Mouse (Mus musculus) C2C12 (cell line): ENCODE measurements at regions not wholly inside any gene's neighbourhood (a gene's known extent, or its start where the extent isn't known, plus 50 kb on each side); places are given as distances from the start of the nearest gene placed in this dataset.

Experiments
- H3K27me3 ChIP-seq: one replicate; pipeline ENCODE4 v1.6.1; 2011; ENCODE audit not compliant: control insufficient read depth, insufficient read depth, insufficient read length
- H3K36me3 ChIP-seq: one replicate; pipeline ENCODE4 v1.6.1; 2011; ENCODE audit not compliant: control insufficient read depth, insufficient read depth
- H3K4me3 ChIP-seq: one replicate; pipeline ENCODE4 v1.5.1; 2011; ENCODE audit warnings: mild to moderate bottlenecking, control low read depth; ENCODE audit not compliant: poor library complexity, insufficient read depth, severe bottlenecking
- H3K79me2 ChIP-seq: one replicate; pipeline ENCODE4 v1.6.1; 2011; ENCODE audit not compliant: control insufficient read depth, insufficient read depth
- H3K79me3 ChIP-seq: one replicate; pipeline ENCODE4 v1.6.1; 2011; ENCODE audit warnings: low read depth, control low read depth
- H3ac ChIP-seq: one replicate; pipeline ENCODE3; 2011; ENCODE audit warnings: low read depth; ENCODE audit not compliant: control insufficient read depth, insufficient read length
- CEBPB ChIP-seq: IDR thresholded peaks from one replicate; pipeline ENCODE4 v1.6.1; 2011; ENCODE audit warnings: low read depth, mild to moderate bottlenecking, control low read depth, moderate library complexity
- CTCF ChIP-seq: IDR thresholded peaks from one replicate; pipeline ENCODE4 v1.5.1; 2011; ENCODE audit not compliant: control insufficient read depth, insufficient read depth, insufficient read length
- FOSL1 ChIP-seq: IDR thresholded peaks from one replicate; pipeline ENCODE4 v1.8.0; 2011; ENCODE audit warnings: mild to moderate bottlenecking, low read length; ENCODE audit not compliant: poor library complexity, insufficient read depth, severe bottlenecking
- MAX ChIP-seq: IDR thresholded peaks from one replicate; pipeline ENCODE4 v1.6.1; 2011; ENCODE audit warnings: mild to moderate bottlenecking, control low read depth
- MYOD1 ChIP-seq: IDR thresholded peaks from one replicate; pipeline ENCODE4 v1.6.1; 2011; ENCODE audit warnings: low read depth; ENCODE audit not compliant: control insufficient read depth, insufficient read length
- MYOG ChIP-seq: IDR thresholded peaks from one replicate; pipeline ENCODE4 v1.6.1; 2011; ENCODE audit not compliant: control insufficient read depth, insufficient read length; ENCODE audit errors: extremely low read depth
- USF1 ChIP-seq: IDR thresholded peaks from one replicate; pipeline ENCODE4 v1.6.1; 2011; ENCODE audit warnings: low read depth, mild to moderate bottlenecking, control low read depth, moderate library complexity

GRCm38 (mm10) chr6:93149956-93150355 lies 206.7 kb upstream of the Adamts9 start:
- Histone ChIP-seq H3K36me3 (no peaks in the 10 kb centered on the region), H3K27me3 (no peaks in the 10 kb centered on the region), H3K79me2 (no peaks in the 10 kb centered on the region), H3K79me3 (no peaks in the 10 kb centered on the region), H3K4me3 (no peak overlapping the region), H3ac (no peak overlapping the region)
- TF ChIP-seq MYOD1, result no peak
- TF ChIP-seq MYOG, result no peak
- no peak for TF ChIP-seq FOSL1
- TF ChIP-seq CEBPB, result no peak
- no peak for TF ChIP-seq USF1
- TF ChIP-seq MAX, result no peak
- TF ChIP-seq CTCF, result no peak

GRCm38 (mm10) chr6:93140331-93140731 lies 197.0 kb upstream of the Adamts9 start:
- no peak overlapping the region for H3ac ChIP-seq
- no peaks in the 10 kb centered on the region for H3K36me3 ChIP-seq
- H3K4me3 ChIP-seq, result no peak overlapping the region
- TF ChIP-seq CEBPB, result no peak
- TF ChIP-seq MAX, result no peak
- TF ChIP-seq MYOG, result no peak
- TF ChIP-seq CTCF, result no peak
- no peak for TF ChIP-seq MYOD1
- TF ChIP-seq USF1, result no peak
- no peak for TF ChIP-seq FOSL1
- no peaks in the 10 kb centered on the region for H3K79me2 ChIP-seq
- no peaks in the 10 kb centered on the region for H3K79me3 ChIP-seq
- no peaks in the 10 kb centered on the region for H3K27me3 ChIP-seq

- H3K36me3 ChIP-seq, result no peaks in the 10 kb centered on the region
- TF ChIP-seq FOSL1 (peak; percentile 12), MYOG (no peak)
- H3K4me3 ChIP-seq, result no peak overlapping the region
- H3ac ChIP-seq, result no peak overlapping the region
- no peaks in the 10 kb centered on the region for H3K27me3 ChIP-seq
- no peaks in the 10 kb centered on the region for H3K79me3 ChIP-seq
- no peaks in the 10 kb centered on the region for H3K79me2 ChIP-seq
Observed at GRCm38 (mm10) chr6:93133940-93134339, 190.6 kb upstream of the Adamts9 start.

GRCm38 (mm10) chr6:93130946-93131685 lies 187.8 kb upstream of the Adamts9 start:
- Histone ChIP-seq H3K79me3 (no peaks in the 10 kb centered on the region), H3ac (no peak overlapping the region), H3K36me3 (no peaks in the 10 kb centered on the region), H3K4me3 (no peak overlapping the region), H3K79me2 (no peaks in the 10 kb centered on the region), H3K27me3 (no peaks in the 10 kb centered on the region)
- TF ChIP-seq MAX (no peak), CTCF (no peak), USF1 (no peak), CEBPB (no peak), FOSL1 (no peak), MYOG (no peak), MYOD1 (no peak)

- TF ChIP-seq FOSL1, result no peak
- no peak for TF ChIP-seq CEBPB
- TF ChIP-seq MYOD1, result no peak
- no peak for TF ChIP-seq MYOG
- no peak for TF ChIP-seq USF1
- no peak for TF ChIP-seq CTCF
- TF ChIP-seq MAX, result no peak
- Histone ChIP-seq H3ac (no peak overlapping the region), H3K36me3 (no peaks in the 10 kb centered on the region), H3K4me3 (no peak overlapping the region), H3K27me3 (no peaks in the 10 kb centered on the region), H3K79me2 (no peaks in the 10 kb centered on the region), H3K79me3 (no peaks in the 10 kb centered on the region)
Observed at GRCm38 (mm10) chr6:93119482-93119881, 176.2 kb upstream of the Adamts9 start.

- TF ChIP-seq MYOD1 (no peak), FOSL1 (no peak), USF1 (no peak), CEBPB (no peak), MYOG (no peak), MAX (no peak), CTCF (no peak)
- no peak overlapping the region for H3ac ChIP-seq
- H3K36me3 ChIP-seq, result no peaks in the 10 kb centered on the region
- no peak overlapping the region for H3K4me3 ChIP-seq
- no peaks in the 10 kb centered on the region for H3K79me3 ChIP-seq
- H3K27me3 ChIP-seq, result no peaks in the 10 kb centered on the region
- no peaks in the 10 kb centered on the region for H3K79me2 ChIP-seq
Observed at GRCm38 (mm10) chr6:93113361-93113760, 170.1 kb upstream of the Adamts9 start.
